Mouse (Mus musculus): ENCODE measurements around the gene Tmem132b.

Tmem132b gene

DNA sequence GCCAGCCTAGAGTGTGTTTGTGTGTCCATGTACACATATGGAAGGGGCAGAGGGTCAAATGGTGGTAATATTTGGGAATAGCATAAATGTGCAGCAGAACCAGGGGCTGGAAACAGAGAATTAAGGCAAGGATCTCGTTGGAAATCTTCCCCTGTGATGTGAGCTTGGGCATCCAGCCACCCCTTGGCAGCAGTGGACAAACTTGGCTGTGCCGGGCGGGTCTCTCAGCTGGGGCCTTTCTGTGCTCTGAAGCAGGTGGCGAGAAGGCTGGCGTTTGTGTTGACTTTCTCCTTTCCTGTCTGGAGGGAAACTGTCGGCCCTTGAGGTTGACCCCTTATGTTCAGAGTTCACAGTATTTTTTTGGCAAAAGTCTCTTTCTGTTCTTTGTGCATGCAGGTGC lies 235.4 kb downstream of the Tmem132b start:
- no peak for DNase-seq (ENCODE audit: low spot score in 2 of 2)

DNA sequence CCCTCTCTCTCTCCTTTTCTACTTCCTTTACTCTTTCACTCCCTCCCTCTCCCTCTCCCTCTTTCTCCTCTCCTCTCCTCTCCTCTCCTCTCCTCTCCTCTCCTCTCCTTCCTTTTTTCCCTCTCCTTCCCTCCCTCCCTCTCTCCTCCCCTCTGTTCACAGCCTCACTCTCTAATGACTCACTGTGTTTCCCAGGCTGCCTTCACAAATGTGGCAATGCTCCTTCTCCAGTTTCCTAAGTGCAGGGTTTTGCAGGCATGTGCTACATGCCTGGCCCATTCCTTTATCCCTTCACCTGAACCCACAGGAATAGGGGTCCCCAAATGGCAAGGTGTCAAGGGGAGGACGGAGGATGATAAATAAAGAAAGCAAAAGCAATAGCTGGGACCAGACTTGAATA lies 236.4 kb downstream of the Tmem132b start:
- no peak for DNase-seq (ENCODE audit: low spot score in 2 of 2)

DNA sequence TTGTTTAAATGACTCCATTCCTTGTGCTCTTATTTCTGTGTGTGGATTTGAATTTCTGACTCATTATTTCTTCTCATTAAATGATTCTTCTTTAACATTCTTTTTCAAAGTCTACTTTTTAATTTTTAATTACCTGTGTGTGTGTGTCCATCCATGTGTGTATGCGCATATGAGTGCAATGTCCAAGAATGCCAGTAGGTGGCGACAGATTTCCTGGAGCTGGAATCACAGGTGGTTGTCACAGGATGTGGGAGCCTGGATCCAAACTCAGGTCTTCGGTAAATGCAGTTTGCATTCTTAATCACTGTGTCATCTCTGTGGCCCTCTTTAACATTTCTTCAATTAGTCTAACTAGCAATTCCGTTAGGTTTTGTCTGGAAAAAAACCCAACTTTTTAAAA lies 240.7 kb downstream of the Tmem132b start:
- no peak for DNase-seq (ENCODE audit: low spot score in 2 of 2)

DNA sequence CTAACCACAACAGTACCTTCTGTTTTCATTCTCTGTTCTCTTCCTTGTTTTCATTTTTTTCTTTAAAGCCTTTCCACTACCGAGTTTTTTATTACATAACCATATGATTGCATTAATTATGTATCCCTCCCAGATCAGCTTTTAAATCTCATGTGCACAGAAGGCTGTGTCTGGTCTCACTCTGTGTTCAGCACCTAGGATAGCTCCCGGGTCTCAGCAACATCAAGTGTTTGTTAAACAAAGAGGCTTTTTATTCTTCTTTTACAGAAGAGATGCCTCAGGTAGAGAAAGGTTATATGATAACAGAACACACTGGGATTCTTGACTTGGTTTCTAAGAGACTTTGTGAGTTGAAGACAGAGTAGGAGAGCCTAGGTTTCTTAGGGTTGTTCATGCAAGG lies 241.2 kb downstream of the Tmem132b start:
- DNase-seq (ENCODE audit: low spot score in 2 of 2) = no peak

DNA sequence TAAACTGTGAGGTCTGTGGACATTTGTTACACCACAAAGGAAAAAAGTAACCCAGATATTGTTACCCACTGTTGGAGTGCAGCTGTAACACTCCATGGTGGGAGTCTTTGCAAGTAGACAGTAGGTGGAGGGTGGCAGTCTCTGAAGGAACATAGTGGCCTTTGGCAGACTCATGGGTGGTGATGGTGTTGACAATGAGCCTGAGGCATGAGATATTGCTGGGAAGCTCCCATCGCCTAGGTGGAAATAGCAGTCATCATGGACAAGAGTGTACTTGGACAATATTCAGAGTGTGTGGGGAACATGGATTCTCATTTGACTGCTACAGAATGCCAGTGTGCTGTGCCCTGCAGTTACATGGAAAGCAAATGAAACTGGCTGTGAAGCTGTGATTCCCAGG lies 248.8 kb downstream of the Tmem132b start:
- DNase-seq (ENCODE audit: low spot score in 2 of 2) = no peak

DNA sequence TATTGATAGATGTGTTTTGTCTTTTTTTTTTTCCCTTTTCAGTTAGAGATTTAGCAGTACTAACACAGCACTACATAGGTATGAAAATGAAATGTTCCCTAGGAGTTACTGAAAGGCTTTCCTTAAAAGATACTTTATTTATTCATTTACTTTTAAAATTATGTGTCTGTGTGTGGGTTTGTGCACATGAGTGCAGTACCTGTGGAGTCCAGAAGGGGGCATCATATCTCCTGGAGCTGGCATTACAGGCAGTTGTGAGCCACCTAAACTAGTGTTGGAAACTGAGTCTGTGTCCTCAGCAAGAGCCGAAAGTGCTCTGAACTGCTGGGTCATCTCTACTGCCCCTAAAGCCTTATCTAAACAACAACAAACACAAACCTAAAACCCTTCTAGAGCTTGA lies 261.1 kb downstream of the Tmem132b start:
- no peak for DNase-seq (ENCODE audit: low spot score in 2 of 2)

DNA sequence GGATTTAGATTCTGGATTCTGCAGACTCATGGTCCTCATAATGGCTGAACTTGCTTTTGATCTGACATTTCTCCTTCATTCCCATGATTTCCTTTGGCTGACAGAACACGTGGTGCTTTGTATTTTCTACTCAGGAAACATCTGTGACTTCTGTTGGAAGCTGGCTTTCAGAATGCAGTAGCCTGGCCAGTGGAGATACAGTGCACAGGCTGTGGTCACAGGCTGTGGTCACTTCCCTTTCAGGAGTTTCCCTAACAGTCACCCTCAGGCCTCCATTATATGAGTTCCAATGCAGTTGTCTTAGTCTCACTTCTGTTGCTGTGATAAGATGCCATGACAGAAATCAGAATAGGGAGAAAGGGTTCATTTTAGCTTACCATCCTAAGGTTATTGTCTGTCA lies 262.7 kb downstream of the Tmem132b start:
- no peak for DNase-seq (ENCODE audit: low spot score in 2 of 2)

DNA sequence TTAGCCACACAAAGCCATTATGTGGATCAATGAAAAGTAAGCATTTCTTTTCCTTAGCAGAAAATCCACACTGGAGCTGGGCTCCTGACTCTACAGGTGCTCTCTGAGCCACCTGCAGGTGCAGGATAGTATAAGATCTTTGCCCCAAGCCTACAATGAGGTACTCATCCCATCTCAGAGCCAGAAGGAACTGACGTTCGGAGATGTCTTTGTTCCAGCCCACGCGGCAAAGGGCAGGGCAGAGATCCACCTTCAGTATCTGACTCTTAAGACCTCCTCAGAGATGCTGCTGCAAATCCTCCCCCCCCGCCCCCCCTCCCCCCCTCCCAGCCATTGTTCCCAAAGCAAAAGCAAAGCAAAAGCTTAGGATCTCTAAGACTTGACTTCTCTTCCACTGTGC lies 268.0 kb downstream of the Tmem132b start:
- DNase-seq (ENCODE audit: low spot score in 2 of 2) = no peak

DNA sequence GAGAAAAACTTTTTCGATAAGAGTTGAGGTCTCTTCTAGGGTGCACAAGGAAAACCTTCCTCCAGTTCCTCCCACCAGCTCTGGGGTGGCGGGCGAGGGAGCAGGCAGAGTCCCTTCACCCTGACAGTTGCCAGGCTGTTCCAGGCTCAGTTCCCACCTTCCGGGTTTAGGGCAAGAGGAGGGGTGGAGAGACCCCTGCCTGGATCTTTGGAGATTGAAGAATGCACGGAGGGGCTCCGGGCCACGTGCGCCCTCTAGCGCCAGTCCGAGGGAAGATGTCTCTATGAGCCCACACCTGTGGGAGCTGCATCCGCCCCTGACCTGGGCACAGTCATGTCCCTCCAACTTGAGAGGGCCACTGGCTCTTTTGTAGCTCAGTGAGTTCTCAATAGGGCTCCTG lies 268.5 kb downstream of the Tmem132b start:
- no peak for DNase-seq (ENCODE audit: low spot score in 2 of 2)

DNA sequence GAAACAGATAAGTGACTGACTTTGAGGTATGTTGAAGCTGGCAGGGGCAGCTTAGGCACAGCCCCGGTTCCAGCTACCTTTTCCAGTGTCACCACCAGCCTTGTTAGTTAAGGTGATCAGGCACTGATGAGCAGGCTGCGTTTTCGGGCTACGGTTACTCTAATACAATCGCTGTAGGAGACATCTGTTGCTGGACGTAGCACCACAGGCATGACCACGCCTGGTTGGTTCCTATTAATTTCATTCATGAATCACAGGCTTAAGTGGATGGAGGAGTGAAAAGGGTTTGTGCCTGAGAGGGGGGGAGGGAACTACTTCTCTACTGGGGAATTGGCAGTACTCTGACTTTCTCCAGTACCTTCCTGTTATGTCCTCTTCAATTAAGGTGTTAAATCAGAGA lies 271.2 kb downstream of the Tmem132b start:
- no peak for DNase-seq (ENCODE audit: low spot score in 2 of 2)

DNA sequence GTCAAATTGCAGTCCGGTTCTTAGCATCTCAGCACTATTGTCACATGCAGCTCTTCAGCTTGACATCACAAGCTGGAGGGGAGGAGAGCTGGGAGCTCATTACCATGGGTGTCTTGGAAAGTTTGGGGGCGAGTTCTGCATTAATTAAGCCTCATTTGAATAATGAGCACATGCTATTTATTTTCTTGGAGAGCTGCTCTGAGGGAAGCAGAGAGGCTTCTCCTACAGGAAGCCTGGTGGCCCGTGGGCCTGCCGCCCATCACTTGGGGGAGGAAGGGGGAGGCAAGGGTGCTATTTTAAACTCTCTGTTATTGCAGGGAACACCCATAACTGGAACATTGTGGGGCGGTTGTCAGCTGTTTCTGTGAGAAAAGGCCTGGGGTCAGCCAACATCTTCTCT lies 273.8 kb downstream of the Tmem132b start:
- peak; percentile 84 to 85 for DNase-seq (ENCODE audit: low spot score in 2 of 2)

DNA sequence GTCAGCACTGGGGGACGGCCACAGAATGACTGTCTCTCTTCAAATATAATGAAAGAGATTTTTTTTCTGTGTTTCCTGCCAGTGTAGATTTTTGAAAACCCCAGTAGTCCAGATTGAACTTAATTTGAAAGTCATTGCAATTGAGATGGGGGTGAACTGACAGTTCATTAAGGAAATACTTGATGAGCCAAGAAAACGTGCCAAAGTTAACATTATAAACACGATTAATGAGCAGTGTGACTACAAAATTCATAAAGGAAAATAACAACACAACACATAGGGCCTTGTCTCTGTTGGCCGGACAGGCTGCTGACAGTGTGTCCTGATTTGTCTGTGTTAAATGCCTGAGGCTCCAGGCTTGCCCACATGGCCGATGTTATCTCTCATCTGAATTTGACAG lies 276.3 kb downstream of the Tmem132b start:
- no peak for DNase-seq (ENCODE audit: low spot score in 2 of 2)

DNA sequence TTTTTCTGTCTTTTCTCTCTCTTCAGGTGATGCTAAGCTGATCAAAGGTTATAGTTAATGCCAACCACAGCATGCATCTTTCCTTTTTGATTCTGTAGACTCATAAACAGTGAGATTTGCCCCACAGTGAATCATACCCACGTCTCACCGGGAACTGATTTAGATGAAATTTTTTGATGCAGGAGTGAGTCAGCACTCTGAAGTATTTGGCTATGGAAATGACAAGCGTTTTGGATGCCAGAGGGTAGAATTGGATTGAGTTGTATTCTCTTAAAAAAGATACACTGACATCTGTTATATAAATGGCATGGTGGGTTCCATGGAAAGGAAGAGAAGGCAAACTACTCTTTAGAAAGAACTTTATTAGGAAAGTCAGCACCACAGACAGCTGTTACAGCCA lies 297.8 kb downstream of the Tmem132b start:
- peak; percentile 32 to 57 for DNase-seq (ENCODE audit: low spot score in 2 of 2)

DNA sequence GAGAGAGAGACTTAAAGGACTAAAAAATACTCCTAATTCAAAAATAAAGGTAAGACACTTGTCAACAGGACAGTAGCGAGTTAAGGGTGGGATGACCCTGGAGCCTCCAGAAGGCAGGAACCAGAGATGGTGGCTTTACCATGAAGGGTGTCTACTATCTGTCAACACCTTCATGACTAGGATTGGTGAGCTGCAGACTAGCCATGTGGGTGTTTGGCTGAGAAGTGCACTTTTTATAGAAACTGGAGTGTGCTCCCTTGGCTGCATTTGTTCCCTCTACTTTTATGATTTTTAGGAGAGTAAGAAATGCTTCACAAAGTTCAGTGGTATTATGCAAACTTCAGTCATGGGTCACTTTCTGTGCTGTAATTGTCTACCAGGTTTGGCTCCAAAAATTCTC lies 304.3 kb downstream of the Tmem132b start:
- peak; percentile 12 to 23 for DNase-seq (ENCODE audit: low spot score in 2 of 2)

DNA sequence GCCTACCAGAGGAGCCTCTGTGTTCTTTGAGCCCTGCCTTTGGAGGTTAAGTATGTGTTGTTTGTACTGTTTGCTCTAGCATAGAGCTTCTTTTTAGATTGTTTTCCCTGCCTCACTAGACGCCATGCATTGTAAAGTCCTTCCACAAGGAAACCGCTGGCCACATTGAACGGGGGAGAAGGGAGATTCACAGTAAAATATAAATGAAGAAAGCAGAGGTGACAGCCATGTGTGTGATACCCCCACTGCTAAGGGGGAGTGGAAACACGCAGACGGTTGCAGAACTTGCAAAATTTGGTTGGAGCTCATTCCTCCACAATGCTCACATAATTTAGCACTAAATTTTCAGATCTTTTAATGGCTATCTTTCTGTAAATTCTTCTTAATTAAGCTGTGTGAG lies 305.2 kb downstream of the Tmem132b start:
- DNase-seq (ENCODE audit: low spot score in 2 of 2) = peak in 1 of 2 experiments; percentile 19

Data from right cerebral cortex, adult 2 months (tissue).